Mouse (Mus musculus) CD4-positive, CD25-positive, alpha-beta regulatory T cell, adult 2 months (primary cell): ENCODE measurements at regions not wholly inside any gene's neighbourhood (a gene's known extent, or its start where the extent isn't known, plus 50 kb on each side); places are given as distances from the start of the nearest gene placed in this dataset.
A peak's percentile ranks its signal among the peaks of the same experiment; 100 is the strongest.
"Not testable (repeated sequence)": the region's sequence is repeated elsewhere in the genome, so short reads cannot be mapped to it uniquely, and the experiment has no call there.

Source experiments
- DNase-seq: peaks from one replicate; pipeline ENCODE4 v3.0.0-alpha.2; 2012; ENCODE audit warnings: low read depth, low spot score

GRCm38 (mm10) chr7:60733331-60733994, 593.4 kb upstream of the Snrpn start:
- DNase-seq: not testable (repeated sequence)

- peak; percentile 6 for DNase-seq
Measured at GRCm38 (mm10) chr7:60728108-60728721, 588.2 kb upstream of the Snrpn start.
